Mouse (Mus musculus): Measurements from ENCODE around the gene Ropn1. TPM values are rescaled to one million over a fixed set of nuclear protein-coding genes. Genes with fewer than 3 reads are reported as not detected.
A peak's percentile ranks its signal among the peaks of the same experiment; 100 is the strongest.
"Not testable (repeated sequence)": the region's sequence is repeated elsewhere in the genome, so short reads cannot be mapped to it uniquely, and the experiment has no call there.

The Ropn1 gene
- polyA plus RNA-seq, 1 experiment from 2014 or later = not detected

DNA sequence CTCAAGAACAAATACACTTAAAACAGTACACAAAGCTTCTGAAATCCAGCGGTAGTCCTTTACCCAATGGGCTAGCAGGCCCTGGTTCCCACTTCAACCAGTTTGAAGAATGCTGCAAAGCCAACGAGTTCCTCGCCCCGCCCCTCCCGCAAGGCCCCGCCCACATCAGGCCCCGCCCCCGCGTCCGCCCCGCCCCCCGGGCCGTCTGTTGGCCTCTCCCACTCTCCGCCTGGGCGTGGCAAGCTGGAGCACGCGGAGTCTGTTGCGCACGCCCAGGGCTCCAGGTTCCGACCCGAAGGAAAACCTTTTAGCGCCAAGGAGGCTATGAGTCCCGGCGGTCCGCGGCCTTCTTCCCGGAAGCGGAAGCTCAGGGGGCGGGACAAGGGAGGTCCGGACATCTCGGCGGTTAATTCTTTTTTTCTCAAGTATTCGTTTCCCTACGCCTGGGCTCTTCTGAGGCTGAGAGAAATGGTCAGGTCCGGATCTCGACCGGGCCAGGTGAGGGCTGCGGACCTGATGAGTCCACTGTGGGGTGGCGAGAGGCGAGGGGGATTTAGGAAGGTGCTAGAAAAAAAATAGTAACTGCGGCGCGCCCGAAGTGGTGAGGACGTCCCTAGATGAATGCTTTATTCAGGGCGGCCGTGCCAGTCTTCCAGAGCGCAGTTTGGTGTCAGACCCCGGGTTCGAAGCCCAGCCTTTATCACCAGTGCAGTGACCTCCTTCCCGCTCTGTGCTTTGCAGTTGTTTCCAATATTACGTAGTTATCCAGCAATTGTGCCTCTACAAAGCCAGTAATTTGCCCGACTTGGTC lies 40.8 kb downstream of the Ropn1 start, which contains the start of gene Ccdc14:
Gene Ccdc14 (plus strand): TSS at position 283 of the 811 bp plus-strand sequence.
- under 1% methylated on average over 53 of the region's 53 CpGs for WGBS (ENCODE audit: insufficient replicate concordance)
- Histone ChIP-seq H3K4me2 (peak within 1 kb of the TSS; percentile 86), H3K27ac (peak within 1 kb of the TSS; percentile 88), H3K27me3 (no peaks in the 10 kb centered on the region), H3K4me3 (replicated peaks) (peak within 1 kb of the TSS; percentile 72), H3K4me1 (replicated peaks) (peaks cover 20% of the 10 kb centered on the region), H3K9me3 (replicated peaks) (no peaks in the 10 kb centered on the region), H3K36me3 (no peaks in the 10 kb centered on the region), H3K9ac (peak within 1 kb of the TSS; percentile 79)
- DNase-seq (peak; percentile 85), ATAC-seq (ENCODE audit: low read depth) (peak; percentile 96)

DNA sequence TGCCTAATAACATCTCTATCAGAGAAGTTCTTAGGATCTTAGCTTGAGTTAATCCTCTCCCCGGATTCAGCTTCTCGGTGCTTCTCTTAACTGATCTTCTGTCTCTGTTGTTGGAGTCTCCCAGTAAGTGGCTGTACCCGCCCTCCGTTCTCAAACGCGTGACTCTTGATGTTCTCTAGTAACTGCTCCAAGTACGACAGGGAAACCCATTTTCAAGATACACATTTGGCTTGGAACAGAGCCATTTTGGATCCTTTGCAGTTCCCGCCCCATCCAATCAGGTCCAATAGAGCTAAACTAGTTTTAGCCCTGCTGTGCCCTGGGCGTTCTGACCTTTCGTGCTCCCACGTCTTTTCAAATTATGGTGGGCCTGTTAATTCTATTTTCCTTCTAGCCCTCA lies 41.4 kb downstream of the Ropn1 start:
- no peaks in the 10 kb centered on the region for H3K9me3 ChIP-seq (replicated peaks)
- H3K27ac ChIP-seq = peak overlapping the region; percentile 88
- H3K27me3 ChIP-seq = no peaks in the 10 kb centered on the region
- H3K4me3 ChIP-seq (replicated peaks) = peak overlapping the region; percentile 72
- peak overlapping the region; percentile 79 for H3K9ac ChIP-seq
- H3K4me2 ChIP-seq = peak overlapping the region; percentile 86
- H3K36me3 ChIP-seq = peaks cover 5% of the 10 kb centered on the region; the same call in 1 of the 2 replicates
- DNase-seq (peak; percentile 16), ATAC-seq (ENCODE audit: low read depth) (no peak)
- 9% methylated on average over 11 of the region's 11 CpGs for WGBS (ENCODE audit: insufficient replicate concordance)
- peaks cover 20% of the 10 kb centered on the region for H3K4me1 ChIP-seq (replicated peaks)

DNA sequence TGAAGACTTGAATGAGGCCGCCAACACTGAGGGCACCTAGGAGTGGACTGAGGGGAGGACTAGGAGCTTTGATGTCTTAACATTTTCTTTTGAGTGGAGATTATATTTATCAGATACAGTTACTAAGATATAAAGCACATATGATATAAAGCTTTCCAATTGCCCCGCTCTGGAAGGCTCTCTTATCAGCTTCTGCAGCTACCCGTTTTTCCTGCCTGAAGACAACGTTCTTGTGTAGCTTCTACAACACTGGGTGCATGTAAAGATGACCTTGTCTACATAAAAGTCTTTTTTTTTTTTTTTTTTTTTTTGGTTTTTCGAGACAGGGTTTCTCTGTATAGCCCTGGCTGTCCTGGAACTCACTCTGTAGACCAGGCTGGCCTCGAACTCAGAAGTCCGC lies 44.8 kb downstream of the Ropn1 start:
- WGBS (ENCODE audit: insufficient replicate concordance) = 49% methylated on average over 6 of the region's 7 CpGs
- Histone ChIP-seq H3K27me3 (no peaks in the 10 kb centered on the region), H3K27ac (no peak overlapping the region), H3K9me3 (replicated peaks) (no peaks in the 10 kb centered on the region), H3K4me2 (no peak overlapping the region), H3K36me3 (peaks cover 17% of the 10 kb centered on the region), H3K9ac (no peak overlapping the region), H3K4me1 (replicated peaks) (peaks cover 20% of the 10 kb centered on the region), H3K4me3 (replicated peaks) (no peak overlapping the region)
- ATAC-seq (ENCODE audit: low read depth) = no peak
- DNase-seq = no peak

DNA sequence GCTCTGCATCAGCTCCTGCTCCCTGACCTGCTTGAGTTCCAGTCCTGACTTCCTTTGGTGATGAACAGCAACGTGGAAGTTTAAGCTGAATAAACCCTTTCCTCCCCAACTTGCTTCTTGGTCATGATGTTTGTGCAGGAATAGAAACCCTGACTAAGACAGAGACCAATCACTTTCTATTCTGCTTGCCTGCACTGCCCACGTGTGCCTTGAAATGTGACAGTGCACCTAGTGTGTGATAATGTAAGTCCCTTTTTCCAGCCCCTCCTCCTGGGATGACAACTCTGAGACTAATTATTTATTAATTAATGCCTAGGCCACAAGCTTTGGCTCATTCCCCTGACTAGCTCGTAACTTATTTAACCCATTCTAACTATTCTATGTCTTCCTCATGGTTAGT lies 49.0 kb downstream of the Ropn1 start:
- 48% methylated on average over 3 of the region's 3 CpGs for WGBS (ENCODE audit: insufficient replicate concordance)
- H3K27me3 ChIP-seq; H3K27ac ChIP-seq; H3K4me3 ChIP-seq (replicated peaks); H3K4me2 ChIP-seq; H3K4me1 ChIP-seq (replicated peaks); DNase-seq; H3K9ac ChIP-seq; H3K9me3 ChIP-seq (replicated peaks); ATAC-seq (ENCODE audit: low read depth): not testable (repeated sequence)
- H3K36me3 ChIP-seq = peaks cover 22% of the 10 kb centered on the region

DNA sequence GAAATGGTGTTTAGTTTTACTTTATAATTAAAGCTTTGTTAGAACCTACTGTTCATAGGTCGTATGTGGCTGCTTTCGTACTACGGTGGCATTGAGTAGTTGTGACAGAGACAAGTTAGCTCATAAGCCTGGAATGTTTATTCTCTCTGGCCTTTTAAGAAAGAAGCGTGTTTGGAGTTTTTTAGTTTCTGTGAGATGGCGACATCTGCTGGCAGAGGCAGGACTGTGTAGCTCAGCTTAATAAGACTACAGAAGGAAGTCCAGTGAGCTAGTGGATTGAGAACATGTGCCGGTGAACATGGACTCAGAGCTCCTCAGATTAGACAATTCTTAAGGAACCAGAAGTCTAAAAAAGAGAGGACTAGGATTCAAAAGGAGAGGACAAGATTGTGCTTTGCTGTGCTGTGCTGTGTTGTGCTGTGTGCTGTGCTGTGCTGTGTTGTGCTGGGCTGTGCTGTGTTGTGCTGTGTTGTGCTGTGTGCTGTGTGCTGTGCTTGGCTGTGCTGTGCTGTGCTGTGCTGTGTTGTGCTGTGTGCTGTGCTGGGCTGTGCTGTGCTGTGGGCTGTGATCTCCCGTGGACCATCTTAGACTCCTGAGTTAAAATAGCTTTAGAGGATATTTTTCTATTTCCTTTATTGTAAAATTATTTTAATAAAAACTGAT lies 50.6 kb downstream of the Ropn1 start:
- Histone ChIP-seq H3K27ac (no peak overlapping the region), H3K4me3 (replicated peaks) (no peak overlapping the region), H3K9ac (no peak overlapping the region), H3K4me2 (no peak overlapping the region), H3K4me1 (replicated peaks) (no peaks in the 10 kb centered on the region), H3K27me3 (no peaks in the 10 kb centered on the region), H3K36me3 (peaks cover 22% of the 10 kb centered on the region), H3K9me3 (replicated peaks) (no peaks in the 10 kb centered on the region)
- DNase-seq (peak; percentile 33), ATAC-seq (ENCODE audit: low read depth) (peak; percentile 53; the same call in 1 of the 2 replicates)
- WGBS (ENCODE audit: insufficient replicate concordance) = 29% methylated on average over 7 of the region's 7 CpGs

DNA sequence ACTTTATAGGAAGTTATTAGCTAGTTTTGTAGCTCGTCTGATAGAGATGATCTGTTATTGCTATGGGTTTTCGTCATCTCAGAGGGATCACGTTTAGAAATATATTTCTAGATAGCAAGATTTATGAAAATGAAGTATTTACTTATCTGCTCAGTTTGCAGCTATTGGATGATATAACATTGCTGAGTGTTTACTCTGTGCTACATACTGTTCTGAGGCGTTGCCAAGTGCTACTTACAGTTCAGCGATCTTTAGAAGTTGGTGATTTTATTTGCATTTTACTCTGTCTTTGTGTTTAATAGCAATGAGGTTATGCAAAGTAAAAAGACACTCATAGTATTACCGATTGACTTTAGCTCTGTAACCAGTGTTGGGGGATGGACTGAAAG lies 51.1 kb downstream of the Ropn1 start:
- Histone ChIP-seq H3K9ac (no peak overlapping the region), H3K4me3 (replicated peaks) (no peak overlapping the region), H3K36me3 (peaks cover 23% of the 10 kb centered on the region), H3K4me1 (replicated peaks) (no peaks in the 10 kb centered on the region), H3K27ac (no peak overlapping the region), H3K9me3 (replicated peaks) (no peaks in the 10 kb centered on the region), H3K4me2 (no peak overlapping the region), H3K27me3 (no peaks in the 10 kb centered on the region)
- ATAC-seq (ENCODE audit: low read depth) (no peak), DNase-seq (no peak)
- WGBS (ENCODE audit: insufficient replicate concordance) = 73% methylated on average over 6 of the region's 6 CpGs

DNA sequence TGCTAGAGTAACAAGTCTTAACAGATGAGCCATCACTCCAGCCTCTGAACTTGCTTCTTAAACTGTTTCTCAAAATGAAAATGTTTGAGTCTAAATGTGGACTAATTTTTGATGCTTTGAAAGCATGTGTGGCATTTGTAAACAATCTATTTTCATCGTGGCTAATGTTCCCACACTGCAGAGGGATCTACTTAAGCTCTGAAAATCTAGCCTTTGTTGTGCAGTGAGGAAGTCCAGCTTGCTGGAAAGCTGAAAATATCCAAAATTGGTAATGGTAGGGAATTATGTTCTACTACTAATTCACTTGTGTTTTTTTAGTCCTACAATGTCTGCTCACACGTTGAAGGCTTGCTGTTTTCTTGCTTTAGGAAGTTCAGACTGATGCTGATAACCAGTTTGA lies 56.3 kb downstream of the Ropn1 start:
- no peaks in the 10 kb centered on the region for H3K9me3 ChIP-seq (replicated peaks)
- no peaks in the 10 kb centered on the region for H3K4me1 ChIP-seq (replicated peaks)
- no peak overlapping the region for H3K4me2 ChIP-seq
- no peak overlapping the region for H3K4me3 ChIP-seq (replicated peaks)
- no peak for DNase-seq
- H3K27ac ChIP-seq = no peak overlapping the region
- ATAC-seq (ENCODE audit: low read depth) = no peak
- no peaks in the 10 kb centered on the region for H3K27me3 ChIP-seq
- H3K36me3 ChIP-seq = peaks cover 28% of the 10 kb centered on the region
- no peak overlapping the region for H3K9ac ChIP-seq
- WGBS (ENCODE audit: insufficient replicate concordance) = 68% methylated on average over 2 of the region's 2 CpGs

DNA sequence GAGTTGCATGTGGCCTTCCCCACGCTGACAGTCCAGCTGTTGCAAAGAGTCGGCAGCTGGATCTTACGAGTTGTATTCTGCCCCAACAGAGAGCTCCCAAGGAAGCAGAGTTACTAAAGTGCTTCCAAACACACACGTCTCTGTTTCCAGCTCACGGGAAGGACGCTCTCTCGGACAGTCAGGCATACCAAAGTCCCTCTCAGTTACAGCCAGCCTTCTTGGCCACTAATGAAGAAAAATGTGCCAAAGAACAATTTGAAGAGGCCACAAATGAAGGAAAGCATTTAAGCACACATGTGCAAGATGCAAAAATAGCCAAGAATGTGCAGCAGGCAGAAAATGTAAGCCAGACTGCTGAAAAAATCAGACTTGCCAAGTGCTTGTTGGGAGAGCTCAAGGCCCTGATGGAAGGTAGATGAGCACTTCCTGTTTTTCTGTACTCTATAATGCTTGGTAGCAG lies 56.8 kb downstream of the Ropn1 start:
- no peak overlapping the region for H3K4me3 ChIP-seq (replicated peaks)
- 76% methylated on average over 7 of the region's 7 CpGs for WGBS (ENCODE audit: insufficient replicate concordance)
- H3K4me2 ChIP-seq = no peak overlapping the region
- H3K9me3 ChIP-seq (replicated peaks) = no peaks in the 10 kb centered on the region
- ATAC-seq (ENCODE audit: low read depth) = no peak
- H3K36me3 ChIP-seq = peaks cover 25% of the 10 kb centered on the region
- no peaks in the 10 kb centered on the region for H3K27me3 ChIP-seq
- no peaks in the 10 kb centered on the region for H3K4me1 ChIP-seq (replicated peaks)
- no peak for DNase-seq
- no peak overlapping the region for H3K9ac ChIP-seq
- H3K27ac ChIP-seq = no peak overlapping the region

DNA sequence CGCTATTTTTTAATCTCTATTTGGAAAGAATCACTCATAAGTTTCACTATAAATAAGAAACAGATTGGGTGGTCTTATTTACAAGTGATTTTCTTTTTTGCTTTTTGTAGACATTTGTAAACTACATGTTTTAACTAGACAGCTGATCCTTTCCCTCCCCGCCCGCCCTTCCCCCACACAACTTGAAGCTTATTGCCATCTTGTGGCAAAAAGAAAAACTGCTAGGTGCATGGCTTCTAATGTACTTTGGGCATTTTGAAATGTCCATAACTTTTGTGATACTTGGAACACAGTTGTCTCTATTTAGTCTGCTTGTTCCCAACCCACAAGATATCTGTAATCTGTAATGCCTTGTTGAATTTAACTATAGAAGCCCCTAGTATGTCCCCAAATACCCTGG lies 61.8 kb downstream of the Ropn1 start:
- Histone ChIP-seq H3K36me3 (peaks cover 26% of the 10 kb centered on the region), H3K27me3 (no peaks in the 10 kb centered on the region), H3K4me2 (no peak overlapping the region), H3K9ac (no peak overlapping the region), H3K4me1 (replicated peaks) (no peaks in the 10 kb centered on the region), H3K4me3 (replicated peaks) (no peak overlapping the region), H3K27ac (no peak overlapping the region), H3K9me3 (replicated peaks) (no peaks in the 10 kb centered on the region)
- DNase-seq (no peak), ATAC-seq (ENCODE audit: low read depth) (no peak)
- 84% methylated on average over 3 of the region's 3 CpGs for WGBS (ENCODE audit: insufficient replicate concordance)

DNA sequence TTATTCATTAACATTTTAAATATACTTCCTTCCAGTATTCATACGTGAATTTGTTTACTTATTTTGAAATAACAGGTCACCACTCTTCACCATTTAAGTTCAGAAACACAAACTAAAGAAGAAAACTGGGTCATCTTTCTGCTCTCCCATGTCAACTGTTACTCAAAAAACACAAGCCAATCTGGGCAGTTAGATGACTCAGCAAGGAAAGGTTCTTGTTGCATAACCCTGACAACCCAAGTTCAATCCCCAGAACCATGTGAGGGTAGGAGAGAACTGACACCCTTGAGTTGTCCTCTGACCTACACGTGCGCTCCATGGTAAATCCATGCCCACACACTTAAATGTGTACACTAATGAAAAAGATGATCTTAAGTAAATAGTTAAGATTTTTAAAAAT lies 75.4 kb downstream of the Ropn1 start:
- DNase-seq = no peak

More for the DNA sequence above, 75.4 kb downstream of the Ropn1 start:
- no peak overlapping the region for H3K9ac ChIP-seq
- no peak overlapping the region for H3K4me2 ChIP-seq
- H3K4me3 ChIP-seq (replicated peaks) = no peak overlapping the region
- peaks cover 15% of the 10 kb centered on the region for H3K36me3 ChIP-seq
- 85% methylated on average over 3 of the region's 3 CpGs for WGBS (ENCODE audit: insufficient replicate concordance)
- 0 out of 2 replicates have a peak, but pooled peaks cover 3% of the 10 kb centered on the region for H3K4me1 ChIP-seq (replicated peaks)
- H3K27ac ChIP-seq = no peak overlapping the region
- no peaks in the 10 kb centered on the region for H3K27me3 ChIP-seq
- no peak for ATAC-seq (ENCODE audit: low read depth)
- no peaks in the 10 kb centered on the region for H3K9me3 ChIP-seq (replicated peaks)
